Mouse (Mus musculus): ENCODE results near the gene Rgl2. TPM values are rescaled to one million over a fixed set of nuclear protein-coding genes. Genes with fewer than 3 reads are reported as not detected.

Rgl2 gene
- polyA plus RNA-seq, 1 experiment from 2014 or later = 43.2 TPM

- H3K27me3 ChIP-seq (ENCODE audit: low read depth, poor library complexity, severe bottlenecking) = peaks cover 5% of the 10 kb centered on the region; the same call in 1 of the 2 replicates
- 91% methylated on average over 14 of the region's 14 CpGs for WGBS
- no peak for DNase-seq (ENCODE audit: low spot score)
- no peak overlapping the region for H3K27ac ChIP-seq
- H3K4me3 ChIP-seq = no peak overlapping the region
- peaks cover 59% of the 10 kb centered on the region for H3K36me3 ChIP-seq
- H3K9me3 ChIP-seq (replicated peaks) = no peaks in the 10 kb centered on the region
- H3K4me1 ChIP-seq = peaks cover 34% of the 10 kb centered on the region
Observed at GRCm38 (mm10) chr17:33932448-33932847, 3.1 kb downstream of the Rgl2 start.

- Histone ChIP-seq H3K36me3 (peaks cover 59% of the 10 kb centered on the region), H3K4me1 (peaks cover 30% of the 10 kb centered on the region), H3K4me3 (peak overlapping the region; percentile 1; the same call in 1 of the 2 replicates), H3K9me3 (replicated peaks) (no peaks in the 10 kb centered on the region), H3K27ac (no peak overlapping the region), H3K27me3 (ENCODE audit: low read depth, poor library complexity, severe bottlenecking) (peaks cover 5% of the 10 kb centered on the region; the same call in 1 of the 2 replicates)
- WGBS = 92% methylated on average over 15 of the region's 15 CpGs
- no peak for DNase-seq (ENCODE audit: low spot score)
Observed at GRCm38 (mm10) chr17:33932970-33933369, 3.6 kb downstream of the Rgl2 start.

DNA sequence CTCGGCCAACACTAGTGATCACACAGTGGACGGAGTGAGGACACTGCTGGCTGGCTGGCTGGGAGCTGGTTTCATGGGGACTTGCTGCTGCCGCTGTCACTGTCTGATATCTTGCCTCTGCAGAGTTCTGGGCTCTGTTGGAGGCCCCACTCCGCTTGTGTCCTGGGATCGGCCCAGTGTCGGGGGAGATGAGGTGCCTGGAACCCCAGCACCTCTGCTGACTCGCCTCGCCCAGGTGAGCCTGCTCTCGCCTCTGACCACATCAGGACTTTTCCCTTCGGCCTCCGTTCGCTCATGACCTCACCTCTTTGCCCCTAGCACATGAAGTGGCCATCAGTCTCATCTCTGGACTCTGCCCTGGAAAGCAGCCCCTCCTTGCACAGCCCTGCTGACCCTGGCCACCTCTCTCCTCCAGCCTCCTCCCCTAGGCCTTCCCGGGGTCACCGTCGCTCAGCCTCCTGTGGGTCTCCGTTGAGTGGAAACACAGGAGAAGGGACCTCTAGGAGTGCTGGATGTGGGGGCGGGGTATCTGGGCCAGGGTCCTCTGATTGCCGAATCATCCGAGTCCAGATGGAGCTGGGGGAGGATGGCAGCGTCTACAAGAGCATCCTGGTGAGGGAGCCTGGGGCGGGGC lies 6.2 kb downstream of the Rgl2 start:
- no peaks in the 10 kb centered on the region for H3K9me3 ChIP-seq (replicated peaks)
- peaks cover 22% of the 10 kb centered on the region for H3K4me1 ChIP-seq
- peaks cover 5% of the 10 kb centered on the region; the same call in 1 of the 2 replicates for H3K27me3 ChIP-seq (ENCODE audit: low read depth, poor library complexity, severe bottlenecking)
- WGBS = 89% methylated on average over 21 of the region's 21 CpGs
- no peak for DNase-seq (ENCODE audit: low spot score)
- peaks cover 71% of the 10 kb centered on the region for H3K36me3 ChIP-seq
- H3K27ac ChIP-seq = no peak overlapping the region
- peak overlapping the region; percentile 20 for H3K4me3 ChIP-seq

GRCm38 (mm10) chr17:33936993-33937392 lies 7.7 kb downstream of the Rgl2 start:
- Histone ChIP-seq H3K36me3 (peaks cover 75% of the 10 kb centered on the region), H3K4me1 (peaks cover 22% of the 10 kb centered on the region), H3K9me3 (replicated peaks) (no peaks in the 10 kb centered on the region), H3K27ac (no peak overlapping the region), H3K4me3 (no peak overlapping the region), H3K27me3 (ENCODE audit: low read depth, poor library complexity, severe bottlenecking) (no peaks in the 10 kb centered on the region)
- no peak for DNase-seq (ENCODE audit: low spot score)
- WGBS = 84% methylated on average over 15 of the region's 15 CpGs

GRCm38 (mm10) chr17:33938783-33939182 lies 9.4 kb downstream of the Rgl2 start:
- WGBS = 79% methylated on average over 11 of the region's 11 CpGs
- no peaks in the 10 kb centered on the region for H3K9me3 ChIP-seq (replicated peaks)
- H3K4me3 ChIP-seq = peak overlapping the region; percentile 90
- H3K4me1 ChIP-seq = peaks cover 24% of the 10 kb centered on the region
- no peaks in the 10 kb centered on the region for H3K27me3 ChIP-seq (ENCODE audit: low read depth, poor library complexity, severe bottlenecking)
- DNase-seq (ENCODE audit: low spot score) = no peak
- H3K27ac ChIP-seq = no peak overlapping the region
- H3K36me3 ChIP-seq = peaks cover 75% of the 10 kb centered on the region

GRCm38 (mm10) chr17:33940206-33940805 lies 11.0 kb downstream of the Rgl2 start, which contains the start of the genes Pfdn6 and Wdr46:
TSS of gene Pfdn6 (minus strand) at chr17:33940343.
TSS of gene Wdr46 (plus strand) at chr17:33940660.
- WGBS = under 1% methylated on average over 36 of the region's 36 CpGs
- peak; percentile 87 for DNase-seq (ENCODE audit: low spot score)
- Histone ChIP-seq H3K27me3 (ENCODE audit: low read depth, poor library complexity, severe bottlenecking) (no peaks in the 10 kb centered on the region), H3K9me3 (replicated peaks) (no peaks in the 10 kb centered on the region), H3K4me1 (peaks cover 24% of the 10 kb centered on the region), H3K4me3 (peak within 1 kb of the TSS; percentile 90), H3K27ac (peak within 1 kb of the TSS; percentile 86), H3K36me3 (peaks cover 74% of the 10 kb centered on the region)

- peaks cover 74% of the 10 kb centered on the region for H3K36me3 ChIP-seq
- peak overlapping the region; percentile 86 for H3K27ac ChIP-seq
- WGBS = 2% methylated on average over 26 of the region's 26 CpGs
- peak overlapping the region; percentile 90 for H3K4me3 ChIP-seq
- no peaks in the 10 kb centered on the region for H3K27me3 ChIP-seq (ENCODE audit: low read depth, poor library complexity, severe bottlenecking)
- DNase-seq (ENCODE audit: low spot score) = no peak
- peaks cover 24% of the 10 kb centered on the region for H3K4me1 ChIP-seq
- no peaks in the 10 kb centered on the region for H3K9me3 ChIP-seq (replicated peaks)
Observed at GRCm38 (mm10) chr17:33940981-33941380, 11.6 kb downstream of the Rgl2 start.

GRCm38 (mm10) chr17:33941381-33941780 lies 12.0 kb downstream of the Rgl2 start:
- Histone ChIP-seq H3K27ac (no peak overlapping the region), H3K27me3 (ENCODE audit: low read depth, poor library complexity, severe bottlenecking) (no peaks in the 10 kb centered on the region), H3K4me3 (peak overlapping the region; percentile 90), H3K9me3 (replicated peaks) (no peaks in the 10 kb centered on the region), H3K36me3 (peaks cover 74% of the 10 kb centered on the region), H3K4me1 (peaks cover 24% of the 10 kb centered on the region)
- DNase-seq (ENCODE audit: low spot score) = no peak
- 60% methylated on average over 19 of the region's 19 CpGs for WGBS

- Histone ChIP-seq H3K9me3 (replicated peaks) (no peaks in the 10 kb centered on the region), H3K4me1 (peaks cover 24% of the 10 kb centered on the region), H3K4me3 (no peak overlapping the region), H3K36me3 (peaks cover 75% of the 10 kb centered on the region), H3K27ac (no peak overlapping the region), H3K27me3 (ENCODE audit: low read depth, poor library complexity, severe bottlenecking) (no peaks in the 10 kb centered on the region)
- WGBS = 96% methylated on average over 15 of the region's 15 CpGs
- no peak for DNase-seq (ENCODE audit: low spot score)
Observed at GRCm38 (mm10) chr17:33943454-33943853, 14.1 kb downstream of the Rgl2 start.

DNA sequence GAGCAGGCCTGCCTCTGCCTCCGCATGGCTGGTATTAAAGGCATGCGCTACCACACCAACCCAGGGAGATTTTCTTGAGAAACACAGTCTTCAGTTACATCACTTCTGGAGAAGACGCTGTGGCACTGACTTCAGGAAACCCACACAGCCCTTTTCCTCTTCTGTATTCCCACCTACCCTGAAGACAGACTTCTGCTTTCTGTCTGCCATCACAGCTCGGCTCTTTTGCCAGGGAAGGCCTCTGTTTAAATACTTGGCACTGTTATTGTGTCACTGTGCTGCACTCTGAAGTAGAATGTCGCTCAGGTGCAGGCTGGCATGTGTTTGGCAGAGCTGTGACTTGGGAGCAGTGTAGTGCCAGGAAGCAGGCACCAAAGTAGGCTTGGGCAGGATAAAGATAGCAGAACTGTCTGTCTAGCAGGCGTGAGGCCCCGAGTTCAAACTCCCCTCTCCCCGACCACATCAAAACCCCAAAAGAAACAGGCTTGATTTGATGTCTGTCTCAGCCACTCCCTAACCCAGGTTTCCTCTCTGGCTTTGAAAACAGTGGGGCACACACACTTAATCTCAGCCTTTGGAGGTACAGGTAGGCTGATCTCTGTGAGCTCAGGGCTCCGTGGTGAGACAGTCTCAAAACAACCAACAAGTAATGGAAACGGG lies 18.2 kb downstream of the Rgl2 start:
- Histone ChIP-seq H3K36me3 (peaks cover 96% of the 10 kb centered on the region), H3K4me3 (no peak overlapping the region), H3K27me3 (ENCODE audit: low read depth, poor library complexity, severe bottlenecking) (no peaks in the 10 kb centered on the region), H3K27ac (no peak overlapping the region), H3K9me3 (replicated peaks) (no peaks in the 10 kb centered on the region), H3K4me1 (peaks cover 30% of the 10 kb centered on the region)
- DNase-seq (ENCODE audit: low spot score) = no peak
- WGBS = 97% methylated on average over 10 of the region's 10 CpGs

- peaks cover 96% of the 10 kb centered on the region for H3K36me3 ChIP-seq
- no peaks in the 10 kb centered on the region for H3K27me3 ChIP-seq (ENCODE audit: low read depth, poor library complexity, severe bottlenecking)
- H3K4me3 ChIP-seq = no peak overlapping the region
- H3K4me1 ChIP-seq = peaks cover 37% of the 10 kb centered on the region
- WGBS = 87% methylated on average over 22 of the region's 22 CpGs
- H3K9me3 ChIP-seq (replicated peaks) = no peaks in the 10 kb centered on the region
- DNase-seq (ENCODE audit: low spot score) = no peak
- H3K27ac ChIP-seq = no peak overlapping the region
Observed at GRCm38 (mm10) chr17:33948090-33948904, 19.0 kb downstream of the Rgl2 start.

DNA sequence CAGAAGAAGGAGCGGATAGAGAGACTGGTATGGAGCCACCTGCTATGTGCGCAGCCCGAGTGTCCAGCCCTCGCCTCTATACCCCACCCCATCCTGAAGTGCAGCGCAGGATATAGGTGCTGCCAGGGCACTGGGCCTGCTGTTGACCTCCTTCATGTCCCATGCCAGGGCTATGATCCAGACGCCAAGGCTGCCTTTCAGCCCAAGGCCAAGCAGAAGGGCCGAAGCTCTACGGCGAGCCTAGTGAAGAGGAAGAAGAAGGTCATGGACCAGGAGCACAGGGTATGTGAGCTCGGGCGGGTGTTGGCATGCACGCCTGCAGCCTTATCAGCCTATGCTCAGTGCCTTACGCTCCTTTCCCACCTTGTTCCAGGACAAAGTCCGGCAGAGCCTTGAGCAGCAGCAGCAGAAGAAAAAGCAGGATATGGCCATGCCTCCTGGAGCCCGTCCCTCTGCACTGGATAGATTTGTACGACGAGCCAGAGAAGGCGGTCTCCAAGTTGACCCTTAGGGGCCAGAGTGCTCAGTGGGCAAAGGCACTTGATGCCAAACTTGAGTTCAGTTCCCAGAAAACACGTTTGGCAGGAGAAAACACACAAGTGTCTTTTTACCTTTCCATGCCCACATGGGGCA lies 19.7 kb downstream of the Rgl2 start:
- Histone ChIP-seq H3K27ac (no peak overlapping the region), H3K36me3 (peaks cover 97% of the 10 kb centered on the region), H3K4me1 (peaks cover 44% of the 10 kb centered on the region), H3K27me3 (ENCODE audit: low read depth, poor library complexity, severe bottlenecking) (no peaks in the 10 kb centered on the region), H3K4me3 (no peak overlapping the region), H3K9me3 (replicated peaks) (no peaks in the 10 kb centered on the region)
- 92% methylated on average over 19 of the region's 19 CpGs for WGBS
- no peak for DNase-seq (ENCODE audit: low spot score)
